Mouse (Mus musculus) heart, embryonic 13.5 days (tissue): ENCODE measurements at regions not wholly inside any gene's neighbourhood (a gene's known extent, or its start where the extent isn't known, plus 50 kb on each side); places are given as distances from the start of the nearest gene placed in this dataset.

Experiments used
- ATAC-seq: fragments of 200-750 bp; cut with Nextera tagmentation; 2 replicates; pipeline ENCODE4 v1.8.0; 2017; ENCODE audit warnings: moderate TSS enrichment; ENCODE audit not compliant: insufficient number of reproducible peaks, low FRiP score, low TSS enrichment; ENCODE audit errors: extremely low read depth
- H3K27ac ChIP-seq: fragments of 300-500 bp; sonication (generic); replicated peaks from 2 replicates; pipeline ENCODE4 v1.5.1; 2015; ENCODE audit warnings: moderate library complexity, mild to moderate bottlenecking, inconsistent platforms
- H3K27me3 ChIP-seq: fragments of 300-500 bp; sonication (generic); replicated peaks from 2 replicates; pipeline ENCODE4 v1.6.1; 2015; ENCODE audit warnings: mild to moderate bottlenecking, inconsistent platforms
- H3K36me3 ChIP-seq: fragments of 300-500 bp; sonication (generic); 2 replicates; pipeline ENCODE4 v1.6.1; 2015; ENCODE audit warnings: mild to moderate bottlenecking, inconsistent platforms
- H3K4me1 ChIP-seq: fragments of 300-500 bp; sonication (generic); 2 replicates; pipeline ENCODE4 v1.6.1; 2015; ENCODE audit warnings: inconsistent platforms
- H3K4me2 ChIP-seq: fragments of 300-500 bp; sonication (generic); 2 replicates; pipeline ENCODE4 v1.6.1; 2015; ENCODE audit warnings: inconsistent platforms, mild to moderate bottlenecking, moderate library complexity
- H3K4me3 ChIP-seq: fragments of 300-500 bp; sonication (generic); 2 replicates; pipeline ENCODE4 v1.5.1; 2015; ENCODE audit warnings: moderate library complexity, mild to moderate bottlenecking, inconsistent platforms
- H3K9ac ChIP-seq: fragments of 300-500 bp; sonication (generic); 2 replicates; pipeline ENCODE4 v1.6.1; 2015; ENCODE audit warnings: inconsistent platforms, mild to moderate bottlenecking, moderate library complexity
- H3K9me3 ChIP-seq: fragments of 300-500 bp; sonication (generic); 2 replicates; pipeline ENCODE4 v1.6.1; 2016; ENCODE audit warnings: inconsistent platforms
- WGBS: fragments of 180-500 bp; shearing (Covaris S2); methylation state at CpG from one replicate; pipeline ENCODE4 v1.1.7; 2015; ENCODE audit warnings: mixed read lengths; 5-methylcytosine and 5-hydroxymethylcytosine counted together

GRCm38 (mm10) chr14:36502076-36502994, 407.6 kb downstream of the 4930474N05Rik start:
- Histone ChIP-seq H3K4me3 (no peak overlapping the region), H3K4me2 (no peak overlapping the region), H3K4me1 (no peaks in the 10 kb centered on the region), H3K9ac (no peak overlapping the region), H3K27me3 (no peaks in the 10 kb centered on the region), H3K36me3 (no peaks in the 10 kb centered on the region), H3K27ac (no peak overlapping the region), H3K9me3 (no peaks in the 10 kb centered on the region)
- WGBS = 60% methylated on average over 2 of the region's 2 CpGs
- no peak for ATAC-seq

- 73% methylated on average over 2 of the region's 2 CpGs for WGBS
- H3K27ac ChIP-seq = no peak overlapping the region
- H3K4me3 ChIP-seq = no peak overlapping the region
Measured at GRCm38 (mm10) chr14:36499323-36499722, 404.6 kb downstream of the 4930474N05Rik start.

DNA sequence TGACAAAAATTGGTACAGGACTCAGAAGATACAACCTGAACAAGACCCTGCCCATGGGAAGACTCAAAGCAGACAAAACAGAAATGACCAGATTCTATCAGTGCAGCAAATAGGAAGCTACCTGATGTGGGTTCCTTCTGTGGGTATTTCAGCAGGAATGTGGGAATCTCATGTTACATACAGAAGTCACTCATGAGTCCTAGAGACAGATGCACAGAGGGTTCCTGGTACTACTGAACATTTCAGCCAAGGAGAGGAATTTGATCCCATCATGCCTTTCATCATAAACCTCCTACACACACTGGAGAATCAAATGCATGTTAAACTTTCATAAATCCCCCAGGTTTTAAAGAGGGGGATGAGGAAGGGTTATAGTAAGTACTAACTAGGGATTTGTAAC, 390.8 kb downstream of the 4930474N05Rik start:
- Histone ChIP-seq H3K36me3 (no peaks in the 10 kb centered on the region), H3K4me3 (no peak overlapping the region), H3K27me3 (no peaks in the 10 kb centered on the region), H3K9me3 (no peaks in the 10 kb centered on the region), H3K4me1 (0 out of 2 replicates have a peak, but pooled peaks cover 2% of the 10 kb centered on the region), H3K4me2 (no peak overlapping the region), H3K9ac (no peak overlapping the region), H3K27ac (no peak overlapping the region)
- ATAC-seq = no peak

More at GRCm38 (mm10) chr14:36499323-36499722, 404.6 kb downstream of the 4930474N05Rik start:
- Histone ChIP-seq H3K9me3 (no peaks in the 10 kb centered on the region), H3K36me3 (no peaks in the 10 kb centered on the region), H3K27me3 (no peaks in the 10 kb centered on the region), H3K4me2 (no peak overlapping the region), H3K4me1 (no peaks in the 10 kb centered on the region), H3K9ac (no peak overlapping the region)
- ATAC-seq = no peak

GRCm38 (mm10) chr14:36471617-36472016, 376.9 kb downstream of the 4930474N05Rik start:
- Histone ChIP-seq H3K9ac (no peak overlapping the region), H3K27me3 (no peaks in the 10 kb centered on the region), H3K4me3 (no peak overlapping the region), H3K4me1 (no peaks in the 10 kb centered on the region), H3K4me2 (no peak overlapping the region), H3K36me3 (no peaks in the 10 kb centered on the region), H3K9me3 (no peaks in the 10 kb centered on the region), H3K27ac (no peak overlapping the region)
- WGBS = 60% methylated on average over 2 of the region's 2 CpGs
- ATAC-seq = no peak

- no peak overlapping the region for H3K4me3 ChIP-seq
- no peaks in the 10 kb centered on the region for H3K4me1 ChIP-seq
- no peaks in the 10 kb centered on the region for H3K9me3 ChIP-seq
- no peak overlapping the region for H3K27ac ChIP-seq
- ATAC-seq = no peak
- no peak overlapping the region for H3K4me2 ChIP-seq
- no peak overlapping the region for H3K9ac ChIP-seq
- H3K36me3 ChIP-seq = no peaks in the 10 kb centered on the region
- WGBS = 65% methylated on average over 1 of the region's 1 CpGs
- H3K27me3 ChIP-seq = no peaks in the 10 kb centered on the region
Measured at GRCm38 (mm10) chr14:36470362-36470761, 375.6 kb downstream of the 4930474N05Rik start.

- H3K4me3 ChIP-seq = no peak overlapping the region
- H3K27me3 ChIP-seq = no peaks in the 10 kb centered on the region
- no peaks in the 10 kb centered on the region for H3K36me3 ChIP-seq
- no peaks in the 10 kb centered on the region for H3K4me1 ChIP-seq
- ATAC-seq = no peak
- H3K4me2 ChIP-seq = no peak overlapping the region
- H3K9me3 ChIP-seq = no peaks in the 10 kb centered on the region
- WGBS = 69% methylated on average over 1 of the region's 1 CpGs
- H3K27ac ChIP-seq = no peak overlapping the region
- H3K9ac ChIP-seq = no peak overlapping the region
Measured at GRCm38 (mm10) chr14:36453049-36453448, 358.3 kb downstream of the 4930474N05Rik start.

- H3K4me1 ChIP-seq = no peaks in the 10 kb centered on the region
Measured at GRCm38 (mm10) chr14:36450126-36450525, 355.4 kb downstream of the 4930474N05Rik start.

GRCm38 (mm10) chr14:36414656-36415273, 320.0 kb downstream of the 4930474N05Rik start:
- no peak for ATAC-seq
- Histone ChIP-seq H3K27me3 (no peaks in the 10 kb centered on the region), H3K4me2 (no peak overlapping the region), H3K4me3 (no peak overlapping the region), H3K36me3 (no peaks in the 10 kb centered on the region), H3K27ac (no peak overlapping the region), H3K9ac (no peak overlapping the region), H3K9me3 (no peaks in the 10 kb centered on the region), H3K4me1 (no peaks in the 10 kb centered on the region)
- WGBS = 74% methylated on average over 3 of the region's 3 CpGs

More at GRCm38 (mm10) chr14:36450126-36450525, 355.4 kb downstream of the 4930474N05Rik start:
- ATAC-seq = no peak
- Histone ChIP-seq H3K36me3 (no peaks in the 10 kb centered on the region), H3K4me3 (no peak overlapping the region), H3K27me3 (no peaks in the 10 kb centered on the region), H3K9ac (no peak overlapping the region), H3K9me3 (no peaks in the 10 kb centered on the region), H3K4me2 (no peak overlapping the region), H3K27ac (no peak overlapping the region)

- Histone ChIP-seq H3K9ac (no peak overlapping the region), H3K27ac (no peak overlapping the region), H3K27me3 (no peaks in the 10 kb centered on the region), H3K9me3 (no peaks in the 10 kb centered on the region), H3K4me2 (no peak overlapping the region), H3K4me1 (no peaks in the 10 kb centered on the region), H3K36me3 (no peaks in the 10 kb centered on the region), H3K4me3 (no peak overlapping the region)
- 78% methylated on average over 1 of the region's 1 CpGs for WGBS
- ATAC-seq = no peak
Measured at GRCm38 (mm10) chr14:36414180-36414579, 319.5 kb downstream of the 4930474N05Rik start.
